Mouse (Mus musculus) stomach, embryonic 14.5 days (tissue): ENCODE results near the gene Gm4181. TPM values are rescaled to one million over a fixed set of nuclear protein-coding genes. Genes with fewer than 3 reads are reported as not detected.
"Not testable (repeated sequence)": the region's sequence is repeated elsewhere in the genome, so short reads cannot be mapped to it uniquely, and the experiment has no call there.

Experiments
- ATAC-seq: fragments of 200-750 bp; cut with Nextera tagmentation; 2 replicates; pipeline ENCODE4 v1.8.0; 2017; ENCODE audit warnings: low read depth, moderate TSS enrichment; ENCODE audit not compliant: insufficient number of reproducible peaks, insufficient read depth, low FRiP score
- H3K27ac ChIP-seq: fragments of 300-500 bp; sonication (generic); 2 replicates; pipeline ENCODE4 v1.5.1; 2014; ENCODE audit warnings: mild to moderate bottlenecking, low read length, moderate library complexity, mixed read lengths
- H3K27me3 ChIP-seq: fragments of 300-500 bp; sonication (generic); 2 replicates; pipeline ENCODE4 v1.6.1; 2014; ENCODE audit warnings: low read length, control low read depth, mixed read lengths; ENCODE audit not compliant: control insufficient read depth, insufficient read depth
- H3K36me3 ChIP-seq: fragments of 300-500 bp; sonication (generic); 2 replicates; pipeline ENCODE4 v1.6.1; 2014; ENCODE audit warnings: mild to moderate bottlenecking, control low read depth, low read length, moderate library complexity, mixed read lengths; ENCODE audit not compliant: control insufficient read depth, insufficient read depth
- H3K4me1 ChIP-seq: fragments of 300-500 bp; sonication (generic); 2 replicates; pipeline ENCODE4 v1.6.1; 2014; ENCODE audit warnings: low read length, control low read depth, mixed read lengths; ENCODE audit not compliant: control insufficient read depth, insufficient read depth
- H3K4me2 ChIP-seq: fragments of 300-500 bp; sonication (generic); replicated peaks from 2 replicates; pipeline ENCODE4 v1.6.1; 2014; ENCODE audit warnings: low read depth, low read length, control low read depth
- H3K4me3 ChIP-seq: fragments of 300-500 bp; sonication (generic); 2 replicates; pipeline ENCODE4 v1.5.1; 2014; ENCODE audit warnings: low read depth, low read length, control low read depth
- H3K9ac ChIP-seq: fragments of 300-500 bp; sonication (generic); replicated peaks from 2 replicates; pipeline ENCODE4 v1.6.1; 2014; ENCODE audit warnings: low read depth, mild to moderate bottlenecking, control low read depth, low read length, moderate library complexity, mixed read lengths
- H3K9me3 ChIP-seq: fragments of 300-500 bp; sonication (generic); 2 replicates; pipeline ENCODE4 v1.6.1; 2016; ENCODE audit warnings: low read depth, low read length, control low read depth; ENCODE audit not compliant: control insufficient read depth
- WGBS: fragments of 180-500 bp; shearing (Covaris S2); extraction: QIAGEN DNeasy Blood & Tissue Kit; methylation state at CpG from one replicate; pipeline ENCODE4 v1.1.7; 2014; 5-methylcytosine and 5-hydroxymethylcytosine counted together
- polyA plus RNA-seq: library from polyadenylated mRNA; unstranded; fragments of >200 nt; fragmentation: Nextera tagmentation; extraction: Ambion mirVana; gene quantifications from 2 replicates; pipeline ENCODE4 v1.2.1, GENCODE M21; 2014

Gm4181 gene
- polyA plus RNA-seq: not detected in 2 replicates

DNA sequence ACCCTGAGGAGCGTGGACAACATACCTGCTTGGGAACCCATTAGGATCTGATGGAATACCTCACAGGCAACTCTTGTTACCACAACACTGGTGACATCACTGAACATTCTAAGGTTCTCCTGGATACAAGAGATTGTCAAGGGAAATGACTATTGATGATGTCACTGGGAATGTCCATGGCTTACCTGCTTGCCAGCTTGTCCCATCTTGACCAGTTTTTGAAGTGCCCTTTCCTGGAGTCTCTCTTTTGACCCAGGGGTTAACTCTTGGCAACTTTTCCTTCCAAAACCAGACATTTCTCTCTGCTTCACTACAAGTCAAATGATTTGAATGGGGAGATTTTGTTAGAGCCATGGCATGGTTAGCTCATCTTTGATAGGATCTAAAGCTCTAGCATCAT is at the start of gene Gm4181:
TSS of gene Gm4181 (minus strand) at position 101 of the 400 bp plus-strand sequence.
- not testable (repeated sequence) for H3K36me3 ChIP-seq, H3K27me3 ChIP-seq, H3K9me3 ChIP-seq, H3K9ac ChIP-seq, H3K4me1 ChIP-seq, H3K4me3 ChIP-seq, ATAC-seq, H3K27ac ChIP-seq, H3K4me2 ChIP-seq
- 64% methylated on average over 1 of the region's 1 CpGs for WGBS

DNA sequence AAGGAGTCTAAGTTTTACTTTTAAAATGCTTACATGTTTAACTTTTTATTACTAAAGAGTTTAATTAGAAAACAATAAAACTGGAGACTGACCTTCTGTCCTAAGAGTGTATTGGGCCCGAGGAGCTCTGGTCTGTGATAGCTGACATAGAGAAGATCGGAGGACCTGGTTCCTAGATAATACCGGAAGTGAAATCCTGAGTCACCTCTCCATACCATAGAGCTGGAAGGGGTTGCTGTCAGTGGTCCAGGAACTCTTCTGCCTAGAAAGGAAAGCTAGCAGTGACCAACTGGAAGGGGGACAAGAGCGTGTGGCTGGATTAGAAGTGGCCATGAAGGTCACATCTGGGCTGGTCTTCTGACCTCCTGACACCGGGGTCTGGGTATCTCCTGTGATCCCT is 41.8 kb upstream of the Gm4181 start:
- Histone ChIP-seq H3K4me1 (no peaks in the 10 kb centered on the region), H3K4me3 (no peak overlapping the region), H3K4me2 (no peak overlapping the region), H3K36me3 (no peaks in the 10 kb centered on the region), H3K27ac (no peak overlapping the region), H3K27me3 (no peaks in the 10 kb centered on the region), H3K9ac (no peak overlapping the region), H3K9me3 (no peaks in the 10 kb centered on the region)
- ATAC-seq: no peak
- 88% methylated on average over 5 of the region's 5 CpGs for WGBS

DNA sequence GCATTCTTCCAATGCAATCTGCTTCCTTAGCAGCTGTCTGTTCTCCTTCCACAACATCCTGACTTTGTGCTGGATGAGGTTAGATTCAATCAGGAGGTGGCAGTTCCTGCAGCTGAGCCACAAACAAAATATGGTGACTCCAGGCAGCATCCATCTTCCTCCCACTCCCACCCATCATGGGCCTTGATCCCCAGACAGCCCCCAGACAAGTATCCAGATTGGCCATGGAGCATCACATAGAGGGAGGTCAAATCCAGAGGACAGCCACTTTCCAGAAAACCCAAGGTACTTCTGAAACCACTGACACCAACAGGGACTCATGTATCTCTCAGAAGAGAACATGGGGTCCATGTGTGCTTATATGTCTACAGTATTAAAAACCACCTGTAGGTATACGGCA is 3.0 kb downstream of the Gm4181 start:
- not testable (repeated sequence) for H3K27me3 ChIP-seq, H3K4me2 ChIP-seq, H3K9ac ChIP-seq, H3K9me3 ChIP-seq, H3K27ac ChIP-seq, H3K36me3 ChIP-seq, ATAC-seq, H3K4me1 ChIP-seq, H3K4me3 ChIP-seq
- 97% methylated on average over 1 of the region's 1 CpGs for WGBS

DNA sequence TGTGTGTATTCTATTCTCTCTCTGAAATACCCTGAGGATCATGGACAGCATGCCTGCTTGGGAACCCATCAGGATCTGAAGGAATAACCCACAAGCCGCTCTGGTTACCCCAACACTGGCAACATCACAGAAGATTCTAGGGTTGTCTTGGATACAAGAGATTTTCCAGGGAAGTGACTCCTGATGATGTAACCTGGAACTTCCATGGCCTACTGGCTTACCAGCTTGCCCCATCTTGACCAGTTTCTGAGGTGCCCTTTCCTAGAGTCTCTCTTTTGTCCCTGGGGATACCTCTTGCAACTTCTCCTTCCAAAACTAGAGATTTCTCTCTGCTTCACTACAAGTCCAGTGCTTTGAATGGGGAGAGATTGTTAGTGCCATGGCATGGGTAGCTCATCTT is 24.3 kb downstream of the Gm4181 start, which contains the start of gene Gm17078:
TSS of gene Gm17078 (minus strand) at position 101 of the 400 bp plus-strand sequence.
- Histone ChIP-seq H3K4me3 (no peak within 1 kb of the TSS), H3K4me1 (no peaks in the 10 kb centered on the region), H3K27me3 (no peaks in the 10 kb centered on the region), H3K9ac (no peak within 1 kb of the TSS), H3K27ac (no peak within 1 kb of the TSS), H3K4me2 (no peak within 1 kb of the TSS), H3K9me3 (no peaks in the 10 kb centered on the region), H3K36me3 (no peaks in the 10 kb centered on the region)
- no peak for ATAC-seq
- 89% methylated on average over 1 of the region's 1 CpGs for WGBS

DNA sequence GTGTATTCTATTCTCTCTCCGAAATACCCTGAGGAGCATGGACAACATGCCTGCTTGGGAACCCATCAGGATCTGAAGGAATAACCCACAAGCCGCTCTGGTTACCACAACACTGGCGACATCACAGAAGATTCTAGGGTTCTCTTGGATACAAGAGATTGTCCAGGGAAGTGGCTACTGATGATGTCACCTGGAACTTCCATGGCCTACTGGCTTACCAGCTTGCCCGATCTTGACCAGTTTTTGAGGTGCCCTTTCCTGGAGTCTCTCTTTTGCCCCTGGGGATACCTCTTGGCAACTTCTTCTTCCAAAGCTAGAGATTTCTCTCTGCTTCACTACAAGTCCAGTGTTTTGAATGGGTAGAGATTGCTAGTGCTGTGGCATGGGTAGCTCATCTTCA is 43.4 kb downstream of the Gm4181 start, which contains the start of gene Gm17174:
TSS of gene Gm17174 (minus strand) at position 101 of the 400 bp plus-strand sequence.
- not testable (repeated sequence) for H3K4me1 ChIP-seq, H3K9ac ChIP-seq, ATAC-seq, H3K36me3 ChIP-seq, H3K9me3 ChIP-seq, H3K4me3 ChIP-seq, H3K27ac ChIP-seq, H3K4me2 ChIP-seq, H3K27me3 ChIP-seq
- WGBS: 92% methylated on average over 4 of the region's 4 CpGs

Other genes starting within 250 kb of the Gm4181 start
- not detected in 2 replicates for gene Vmn2r88, start 224.8 kb downstream of the Gm4181 start, polyA plus RNA-seq
- not detected in 2 replicates for gene Vmn2r89, start 183.8 kb downstream of the Gm4181 start, polyA plus RNA-seq
- gene Gm5622, start 82.9 kb downstream of the Gm4181 start, polyA plus RNA-seq: not detected in 2 replicates
- not detected in 2 replicates for gene Gm17175, start 61.6 kb downstream of the Gm4181 start, polyA plus RNA-seq
- gene Gm17174, start 43.5 kb downstream of the Gm4181 start, polyA plus RNA-seq: not detected in 2 replicates
- not detected in 2 replicates for gene Gm17078, start 24.4 kb downstream of the Gm4181 start, polyA plus RNA-seq
- not detected in 2 replicates for gene Gm17079, start 59.8 kb upstream of the Gm4181 start, polyA plus RNA-seq
- not detected in 2 replicates for gene Gm5800, start 81.5 kb upstream of the Gm4181 start, polyA plus RNA-seq
- not detected in 2 replicates for gene Ang4, start 137.9 kb upstream of the Gm4181 start, polyA plus RNA-seq
- not detected in 2 replicates for gene AY358078, start 164.4 kb upstream of the Gm4181 start, polyA plus RNA-seq
- not detected in 2 replicates for gene Ear6, start 218.0 kb upstream of the Gm4181 start, polyA plus RNA-seq
- gene Mettl17, start 249.2 kb upstream of the Gm4181 start, polyA plus RNA-seq: 56.3 and 63.4 TPM in 2 replicates